Mouse (Mus musculus): ENCODE results near the gene Gm9999.

DNA sequence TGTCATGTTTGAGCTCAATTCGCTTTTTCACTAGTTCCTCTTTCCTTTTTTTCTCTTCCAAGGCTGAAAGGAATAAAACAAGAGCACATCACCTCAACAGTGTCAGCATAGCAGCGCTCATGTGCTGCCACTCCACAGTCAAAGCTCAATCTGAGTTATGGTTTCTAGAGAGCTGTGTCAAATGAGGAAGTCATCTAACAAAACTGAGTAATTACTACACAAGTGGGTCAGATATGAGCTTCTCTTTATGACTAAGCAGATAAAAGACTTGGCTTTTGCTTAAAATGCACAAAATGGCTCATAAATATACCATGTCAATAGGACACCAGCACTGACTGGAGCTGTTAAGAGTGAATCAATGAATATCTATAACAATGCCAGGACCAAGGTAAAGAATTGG lies 15.6 kb downstream of the Gm9999 start:
- no peak for TF ChIP-seq POLR2A (IDR thresholded peaks at IDR 0.05; ENCODE audit: insufficient read depth, low read depth, low read length)
- no peak for TF ChIP-seq EP300 (IDR thresholded peaks at IDR 0.05; ENCODE audit: insufficient read depth, low read depth, low read length)
- TF ChIP-seq CTCF (IDR thresholded peaks at IDR 0.05) = no peak
